Mouse (Mus musculus) erythroblast, embryonic 14.5 days (primary cell): ENCODE measurements at regions not wholly inside any gene's neighbourhood (a gene's known extent, or its start where the extent isn't known, plus 50 kb on each side); places are given as distances from the start of the nearest gene placed in this dataset.

Experiments
- GATA1 ChIP-seq: IDR thresholded peaks from 2 replicates; pipeline ENCODE4 v1.6.1; 2012; ENCODE audit warnings: low read length, inconsistent platforms, mixed read lengths
- TAL1 ChIP-seq: IDR thresholded peaks from 3 replicates; pipeline ENCODE4 v1.6.1; 2012; ENCODE audit warnings: low read length, inconsistent platforms, mixed read lengths

DNA sequence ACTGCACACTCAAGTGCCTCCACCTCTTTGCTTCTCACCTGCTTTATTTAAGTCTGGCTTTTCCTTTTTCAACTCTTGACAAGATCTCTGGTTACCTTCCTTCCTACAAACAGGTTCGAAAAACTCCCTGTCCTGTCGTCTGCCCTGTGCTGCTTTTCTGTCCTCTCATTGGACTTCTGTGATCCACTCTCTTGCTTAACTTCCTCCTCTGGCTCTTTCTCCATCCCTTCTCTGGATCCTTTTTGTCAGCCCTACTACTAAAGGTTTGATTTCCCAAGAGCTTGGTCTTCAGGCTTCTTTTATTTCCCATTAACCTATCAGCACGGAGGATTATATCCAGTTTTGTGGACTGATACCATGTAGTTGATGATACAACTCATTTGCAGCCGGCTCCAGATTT lies 149.8 kb downstream of the Satb1 start:
- TF ChIP-seq TAL1 (no peak), GATA1 (no peak)
